Mouse (Mus musculus) adrenal gland, adult 10 weeks (tissue): Measurements from ENCODE around the gene Sycp3. TPM values are rescaled to one million over a fixed set of nuclear protein-coding genes. Genes with fewer than 3 reads are reported as not detected.

ENCODE experiments used
- polyA plus RNA-seq: library from polyadenylated mRNA; stranded (reverse); fragments of 350-450 nt; fragmentation: Illumina TruSeq; extraction: RNeasy Lipid Tissue Mini Kit (QIAGEN cat#74804); gene quantifications from one replicate; pipeline ENCODE4 v1.2.3, GENCODE M21; 2014; ENCODE audit warnings: low read depth, low replicate concordance

Gene Sycp3
- 4.9 TPM for polyA plus RNA-seq

GRCm38 (mm10) chr10:88459502-88459992, at the start of gene Sycp3:
Sycp3 (plus strand) TSS chr10:88459569.

GRCm38 (mm10) chr10:88503421-88504314, 44.3 kb downstream of the Sycp3 start, which contains the start of gene Chpt1:
Chpt1 (minus strand) TSS chr10:88504073.

Other genes starting within 250 kb of the Sycp3 start
- gene Dram1, start 80.5 kb upstream of the Sycp3 start, polyA plus RNA-seq: 28.2 TPM
- gene Gnptab, start 80.4 kb upstream of the Sycp3 start, polyA plus RNA-seq: 46.9 TPM
- 1,209 TPM for gene Chpt1, start 44.5 kb downstream of the Sycp3 start, polyA plus RNA-seq
- 6.6 TPM for gene Mybpc1, start 145.6 kb downstream of the Sycp3 start, polyA plus RNA-seq
- gene Spic, start 225.4 kb downstream of the Sycp3 start, polyA plus RNA-seq: 2.9 TPM